Mouse (Mus musculus) liver, adult 2 months (tissue): ENCODE measurements around the gene Ddr2. TPM values are rescaled to one million over a fixed set of nuclear protein-coding genes. Genes with fewer than 3 reads are reported as not detected.

Source experiments
- DNase-seq: peaks from one replicate; pipeline ENCODE4 v3.0.0-alpha.2; 2011; ENCODE audit warnings: low read depth, low spot score; ENCODE audit errors: extremely low read depth
- H3K27ac ChIP-seq: fragments of 200-500 bp; replicated peaks from 2 replicates; pipeline ENCODE4 v1.5.1; 2012; ENCODE audit warnings: low read depth, mild to moderate bottlenecking, control low read depth, inconsistent platforms, low read length; ENCODE audit not compliant: insufficient read depth
- H3K27me3 ChIP-seq: fragments of 200-500 bp; 2 replicates; pipeline ENCODE4 v1.6.1; 2012; ENCODE audit warnings: mild to moderate bottlenecking, moderate library complexity, low read length, inconsistent platforms; ENCODE audit not compliant: control insufficient read depth, insufficient read depth
- H3K36me3 ChIP-seq: fragments of 200-500 bp; 2 replicates; pipeline ENCODE4 v1.6.1; 2012; ENCODE audit warnings: low read length, inconsistent platforms; ENCODE audit not compliant: control insufficient read depth, insufficient read depth
- H3K4me1 ChIP-seq: fragments of 200-500 bp; 2 replicates; pipeline ENCODE4 v1.6.1; 2011; ENCODE audit warnings: low read length; ENCODE audit not compliant: control insufficient read depth, insufficient read depth
- H3K4me3 ChIP-seq: fragments of 200-500 bp; 2 replicates; pipeline ENCODE4 v1.5.1; 2011; ENCODE audit warnings: low read depth, mild to moderate bottlenecking, control low read depth, low read length, moderate library complexity; ENCODE audit not compliant: insufficient read depth
- H3K79me2 ChIP-seq: fragments of 200-500 bp; 2 replicates; pipeline ENCODE4 v1.6.1; 2012; ENCODE audit warnings: inconsistent platforms, mild to moderate bottlenecking, low read length, moderate library complexity; ENCODE audit not compliant: control insufficient read depth, insufficient read depth
- H3K9ac ChIP-seq: fragments of 200-500 bp; 2 replicates; pipeline ENCODE4 v1.6.1; 2012; ENCODE audit warnings: low read depth, mild to moderate bottlenecking, control low read depth, inconsistent platforms, low read length
- CTCF ChIP-seq: fragments of 200-500 bp; IDR thresholded peaks from 2 replicates; pipeline ENCODE4 v1.5.1; 2011; ENCODE audit warnings: low read depth, low read length, control low read depth
- POLR2A ChIP-seq: fragments of 200-500 bp; IDR thresholded peaks from 2 replicates; pipeline ENCODE4 v1.6.1; 2011; ENCODE audit warnings: low read length, control low read depth; ENCODE audit not compliant: insufficient read depth; ENCODE audit errors: extremely low read depth
- WGBS: fragments of 180-500 bp; shearing (Covaris S2); methylation state at CpG from one replicate; pipeline ENCODE4 v1.1.7; 2018; 5-methylcytosine and 5-hydroxymethylcytosine counted together
- polyA plus RNA-seq: library from polyadenylated mRNA; depleted of rRNA; stranded (reverse); fragments of >200 nt; gene quantifications from 2 replicates; pipeline ENCODE4 v1.2.3, GENCODE M21; 2012
- total RNA-seq: library from RNA; depleted of rRNA; stranded (reverse); fragments of >200 nt; gene quantifications from 2 replicates; pipeline ENCODE4 v1.2.3, GENCODE M21; 2014

Gene Ddr2
- total and polyA plus RNA-seq, 2 experiments: 1.4 to 3.0 TPM

- WGBS: 51% methylated on average over 3 of the region's 3 CpGs
- TF ChIP-seq POLR2A (no peak), CTCF (no peak)
- H3K27me3 ChIP-seq: no peaks in the 10 kb centered on the region
Observed at GRCm38 (mm10) chr1:170031656-170032055, 78.9 kb downstream of the Ddr2 start.

GRCm38 (mm10) chr1:170014784-170015183 is 95.8 kb downstream of the Ddr2 start:
- Histone ChIP-seq H3K79me2 (no peaks in the 10 kb centered on the region), H3K27ac (no peak overlapping the region), H3K4me1 (no peaks in the 10 kb centered on the region), H3K36me3 (no peaks in the 10 kb centered on the region), H3K27me3 (no peaks in the 10 kb centered on the region), H3K9ac (no peak overlapping the region), H3K4me3 (no peak overlapping the region)
- DNase-seq: no peak
- WGBS: 87% methylated on average over 3 of the region's 3 CpGs
- TF ChIP-seq CTCF (no peak), POLR2A (no peak)

More at GRCm38 (mm10) chr1:170031656-170032055, 78.9 kb downstream of the Ddr2 start:
- Histone ChIP-seq H3K27ac (no peak overlapping the region), H3K4me3 (no peak overlapping the region), H3K4me1 (peaks cover 3% of the 10 kb centered on the region), H3K79me2 (no peaks in the 10 kb centered on the region), H3K36me3 (no peaks in the 10 kb centered on the region), H3K9ac (no peak overlapping the region)
- DNase-seq: peak; percentile 77

- Histone ChIP-seq H3K9ac (no peak overlapping the region), H3K27ac (peak overlapping the region; percentile 8), H3K79me2 (no peaks in the 10 kb centered on the region), H3K27me3 (no peaks in the 10 kb centered on the region), H3K4me3 (no peak overlapping the region), H3K36me3 (no peaks in the 10 kb centered on the region), H3K4me1 (no peaks in the 10 kb centered on the region)
- 81% methylated on average over 15 of the region's 15 CpGs for WGBS
- TF ChIP-seq POLR2A (no peak), CTCF (no peak)
- DNase-seq: peak; percentile 29
Observed at GRCm38 (mm10) chr1:170010716-170011505, 99.7 kb downstream of the Ddr2 start.

GRCm38 (mm10) chr1:170009296-170009695 is 101.3 kb downstream of the Ddr2 start:
- DNase-seq: no peak
- TF ChIP-seq POLR2A: no peak
- no peak for TF ChIP-seq CTCF
- H3K36me3 ChIP-seq: no peaks in the 10 kb centered on the region
- no peaks in the 10 kb centered on the region for H3K4me1 ChIP-seq
- no peak overlapping the region for H3K4me3 ChIP-seq
- H3K27me3 ChIP-seq: no peaks in the 10 kb centered on the region
- H3K27ac ChIP-seq: no peak overlapping the region
- WGBS: 93% methylated on average over 1 of the region's 1 CpGs
- no peaks in the 10 kb centered on the region for H3K79me2 ChIP-seq
- no peak overlapping the region for H3K9ac ChIP-seq

GRCm38 (mm10) chr1:170008432-170009220 is 101.9 kb downstream of the Ddr2 start:
- H3K36me3 ChIP-seq: no peaks in the 10 kb centered on the region
- TF ChIP-seq POLR2A (no peak), CTCF (no peak)
- no peaks in the 10 kb centered on the region for H3K27me3 ChIP-seq
- no peak for DNase-seq
- no peak overlapping the region for H3K9ac ChIP-seq
- 85% methylated on average over 13 of the region's 13 CpGs for WGBS
- no peak overlapping the region for H3K4me3 ChIP-seq
- H3K79me2 ChIP-seq: no peaks in the 10 kb centered on the region
- H3K4me1 ChIP-seq: no peaks in the 10 kb centered on the region
- no peak overlapping the region for H3K27ac ChIP-seq
